Mouse (Mus musculus) regulatory T cell (primary cell): ENCODE data around the gene 4930564D02Rik.

Experiments
- in situ Hi-C: fragments of 300-600 bp; cut with MboI, MseI; formaldehyde crosslinking; loops from one replicate; pipeline ENCODE4 v1.15.1; 2025; ENCODE audit warnings: high pct_unique_total_duplicates

The 4930564D02Rik gene

GRCm38 (mm10) chr3:105058627-105059513 lies 7.8 kb upstream of the 4930564D02Rik start:
- in situ Hi-C loops = loop anchor here (5.0 kb wide), 1 partner anchor 277 kb away; the partner anchor contains the start of genes Fam19a3 and Ppm1j

GRCm38 (mm10) chr3:105059911-105060310 lies 6.7 kb upstream of the 4930564D02Rik start:
- in situ Hi-C loops = loop anchor here (5.0 kb wide), 2 partner anchors 68 to 278 kb away; partner anchors contain the start of genes Fam19a3 and Ppm1j

- in situ Hi-C loops = loop anchor here (5.0 kb wide), 1 partner anchor 69 kb away; no protein-coding TSS in a partner anchor
Observed at GRCm38 (mm10) chr3:105060992-105061391, 5.7 kb upstream of the 4930564D02Rik start.

DNA sequence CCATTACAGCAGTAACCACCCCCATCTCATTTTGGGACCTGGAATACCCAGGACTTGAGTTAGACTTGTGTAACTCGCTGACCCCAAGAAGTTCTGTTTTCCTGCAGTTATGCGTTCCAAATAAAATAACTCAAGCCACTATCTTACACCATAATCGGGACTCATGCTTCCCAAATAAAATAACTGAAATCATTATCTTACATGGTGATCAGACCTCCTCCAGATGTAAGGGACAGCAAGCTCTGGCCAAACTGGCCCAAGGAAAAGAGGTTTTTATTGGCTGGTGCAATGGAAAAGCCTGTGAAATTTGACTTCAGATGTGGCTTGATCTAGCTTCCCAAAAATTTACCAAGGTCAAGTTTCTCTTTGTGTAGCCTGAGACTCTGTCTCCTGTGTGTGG lies 5.1 kb upstream of the 4930564D02Rik start:
- in situ Hi-C loops = loop anchor here (5.0 kb wide), 1 partner anchor 69 kb away; no protein-coding TSS in a partner anchor

- in situ Hi-C loops = loop anchor here (5.0 kb wide), 1 partner anchor 70 kb away; no protein-coding TSS in a partner anchor
Observed at GRCm38 (mm10) chr3:105061991-105062390, 4.7 kb upstream of the 4930564D02Rik start.

DNA sequence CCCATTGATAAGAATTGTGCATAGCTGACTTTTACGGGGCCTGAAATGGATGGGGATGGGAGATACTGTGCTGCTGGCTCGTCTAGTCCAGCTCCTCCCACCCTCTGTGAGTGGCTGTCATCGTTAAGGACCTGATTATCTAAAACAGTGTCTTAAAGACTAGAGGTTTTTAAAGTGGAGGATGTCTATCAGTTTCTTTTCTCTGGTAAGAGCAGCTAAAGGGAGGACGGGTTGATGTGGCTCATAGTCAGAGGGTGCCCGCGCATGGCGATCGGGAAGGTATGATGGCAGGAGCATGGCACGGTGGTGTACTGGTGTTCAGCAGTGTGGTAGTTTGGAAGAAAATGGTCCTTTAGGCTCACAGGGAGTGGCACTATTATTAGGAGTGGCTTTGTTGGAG lies 4.0 kb upstream of the 4930564D02Rik start:
- in situ Hi-C loops = loop anchor here (5.0 kb wide), 1 partner anchor 70 kb away; no protein-coding TSS in a partner anchor

GRCm38 (mm10) chr3:105070553-105070952 lies 3.9 kb downstream of the 4930564D02Rik start:
- in situ Hi-C loops = no loop called here

- in situ Hi-C loops = no loop called here
Observed at GRCm38 (mm10) chr3:105071251-105071650, 4.6 kb downstream of the 4930564D02Rik start.

- in situ Hi-C loops = no loop called here
Observed at GRCm38 (mm10) chr3:105072536-105072935, 5.9 kb downstream of the 4930564D02Rik start.

DNA sequence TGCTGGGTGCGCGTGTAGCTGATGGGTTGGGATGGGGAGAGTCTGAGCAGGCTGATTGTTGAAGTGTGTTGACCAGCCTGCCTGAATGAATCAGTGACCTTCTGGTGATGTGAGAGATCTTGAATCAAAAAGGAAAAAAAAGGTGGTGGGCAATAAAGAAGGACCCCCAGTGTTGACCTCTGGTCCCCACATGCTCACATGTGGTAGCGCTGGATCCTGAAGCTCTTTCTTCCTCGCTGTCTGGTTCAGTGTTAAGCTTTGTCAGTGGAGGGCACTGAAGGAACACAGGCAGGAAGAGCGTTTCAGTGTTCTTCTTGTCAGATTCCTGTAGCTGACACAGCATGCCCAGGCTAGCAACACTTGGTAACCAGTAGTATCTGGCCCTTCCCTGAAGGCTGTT lies 9.2 kb downstream of the 4930564D02Rik start:
- in situ Hi-C loops = no loop called here

DNA sequence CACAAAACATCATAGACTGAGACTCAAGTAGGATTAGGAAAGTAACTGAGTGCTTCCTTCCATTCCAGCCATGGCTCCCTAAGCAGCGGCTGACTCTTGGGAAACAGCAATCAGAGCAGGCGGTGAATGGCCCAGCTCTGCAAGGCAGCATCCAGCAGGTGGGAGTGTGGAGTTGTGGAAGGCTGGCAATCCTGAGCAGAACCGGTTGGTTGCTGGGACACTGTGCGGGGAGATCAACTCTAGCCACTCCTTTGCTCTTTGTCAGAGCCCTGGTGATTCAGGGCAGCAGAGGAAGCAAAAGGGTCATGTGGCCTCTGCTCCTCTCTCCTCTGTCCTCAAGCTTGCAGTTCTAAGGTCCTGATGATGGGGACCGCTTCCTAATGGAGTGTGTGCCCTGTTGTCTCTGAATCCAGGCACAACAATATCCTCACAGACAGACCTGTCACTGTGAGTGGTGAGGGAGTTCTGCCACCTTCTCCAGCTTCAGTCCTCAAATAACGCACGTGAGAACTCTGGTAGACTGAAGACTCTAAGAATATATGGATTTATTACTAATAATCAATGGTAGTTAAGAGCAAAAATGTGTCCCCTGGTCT lies 11.7 kb downstream of the 4930564D02Rik start:
- in situ Hi-C loops = no loop called here

DNA sequence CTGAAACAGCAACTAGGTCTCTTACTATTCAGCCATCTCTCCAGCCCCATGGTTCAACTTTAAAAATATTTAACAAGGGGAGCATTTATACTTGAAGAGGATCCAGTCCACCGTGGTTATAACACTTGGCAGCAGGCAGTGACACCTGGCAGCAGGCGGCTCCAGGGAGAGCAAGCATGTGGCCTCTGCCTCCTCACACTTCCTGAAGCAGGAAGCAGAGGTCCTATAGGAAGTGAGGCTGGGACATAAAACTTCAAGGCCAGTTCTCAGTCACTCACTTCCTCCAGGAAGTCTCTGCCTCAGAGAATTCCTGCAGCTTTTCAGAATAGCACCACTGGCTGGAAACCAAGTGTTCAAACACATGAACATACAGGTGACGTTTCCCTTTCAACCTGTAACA lies 20.7 kb downstream of the 4930564D02Rik start:
- in situ Hi-C loops = no loop called here

GRCm38 (mm10) chr3:105088638-105089037 lies 22.0 kb downstream of the 4930564D02Rik start:
- in situ Hi-C loops = no loop called here

DNA sequence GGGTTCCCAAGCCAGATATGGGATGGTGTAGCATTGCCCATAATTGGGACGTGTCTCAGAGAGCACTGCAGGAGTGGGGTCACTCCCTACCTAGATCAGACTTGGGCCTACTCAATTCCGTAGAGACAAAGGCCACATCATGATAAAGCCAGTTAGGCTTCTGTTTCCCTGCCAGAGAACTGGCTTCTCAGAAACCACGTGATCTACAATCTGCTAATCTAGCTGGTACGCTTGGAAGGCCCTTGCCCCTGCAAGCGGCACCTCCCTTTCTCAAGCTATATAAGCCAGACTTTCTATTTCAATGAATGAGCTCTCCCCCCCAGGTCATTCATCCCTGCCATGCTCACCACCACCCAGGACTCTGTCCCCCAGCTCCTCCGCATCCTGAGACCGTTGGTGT lies 23.5 kb downstream of the 4930564D02Rik start:
- in situ Hi-C loops = no loop called here

- in situ Hi-C loops = no loop called here
Observed at GRCm38 (mm10) chr3:105090981-105091380, 24.3 kb downstream of the 4930564D02Rik start.

DNA sequence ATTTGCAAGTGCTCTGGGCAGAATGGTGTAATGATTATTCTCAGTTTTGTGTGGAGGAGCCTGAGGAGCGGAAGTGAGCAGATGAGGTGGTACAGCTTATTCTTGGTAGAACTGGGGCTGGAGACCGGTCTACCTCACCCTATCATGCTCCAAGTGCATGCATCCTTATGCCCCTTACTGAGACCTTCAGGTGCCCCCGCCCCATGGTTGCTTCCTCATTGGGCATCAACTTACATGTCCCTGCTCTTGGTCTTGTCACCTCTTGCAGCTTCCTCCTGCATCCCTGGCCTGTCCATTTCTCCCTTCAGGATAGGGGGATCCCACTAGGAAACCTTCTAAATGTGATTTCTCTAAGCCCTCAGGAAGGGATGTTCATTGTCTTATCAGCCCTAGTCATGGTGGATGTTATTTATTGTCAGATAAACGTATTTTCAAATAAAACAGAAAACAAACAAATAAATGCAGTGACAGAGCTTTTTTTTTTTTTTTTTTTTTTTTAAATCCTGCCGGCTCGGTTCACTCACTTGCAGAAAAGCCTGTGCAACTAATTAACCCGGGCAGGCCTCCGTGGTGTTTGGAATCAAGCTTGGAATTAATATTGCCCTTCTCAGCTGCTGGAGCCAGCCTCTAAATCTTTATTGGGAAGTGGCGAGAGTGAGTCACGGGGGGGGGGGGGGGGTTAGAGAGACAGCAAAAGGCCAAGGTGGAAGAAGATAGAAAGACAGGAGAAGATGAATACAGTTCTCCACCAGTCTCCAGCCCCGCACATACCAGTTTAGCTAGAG lies 26.3 kb downstream of the 4930564D02Rik start:
- in situ Hi-C loops = no loop called here

GRCm38 (mm10) chr3:105094448-105094847 lies 27.8 kb downstream of the 4930564D02Rik start:
- in situ Hi-C loops = no loop called here

DNA sequence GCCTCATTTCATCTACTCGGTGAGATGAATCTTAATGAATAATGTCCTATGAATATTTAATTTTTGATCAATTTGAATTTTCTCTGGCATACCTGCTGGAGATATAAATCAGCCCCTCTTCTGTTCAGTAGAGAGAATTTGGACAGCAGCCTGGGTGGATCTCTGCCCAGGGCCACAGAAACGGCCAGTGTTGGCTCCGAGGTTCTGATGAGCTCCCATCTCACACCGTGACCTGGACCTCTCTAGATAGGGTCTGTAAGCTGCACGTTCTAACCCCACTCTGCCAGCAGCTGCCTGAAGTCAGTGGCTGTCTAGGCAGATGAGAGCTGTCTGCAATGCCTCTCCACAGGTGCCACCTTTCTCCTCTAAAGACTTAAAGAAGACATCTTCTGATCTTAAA lies 28.4 kb downstream of the 4930564D02Rik start:
- in situ Hi-C loops = loop anchor here (5.0 kb wide), 1 partner anchor 47 kb away; no protein-coding TSS in a partner anchor

GRCm38 (mm10) chr3:105097581-105097980 lies 30.9 kb downstream of the 4930564D02Rik start:
- in situ Hi-C loops = loop anchor here (5.0 kb wide), 1 partner anchor 45 kb away; no protein-coding TSS in a partner anchor

DNA sequence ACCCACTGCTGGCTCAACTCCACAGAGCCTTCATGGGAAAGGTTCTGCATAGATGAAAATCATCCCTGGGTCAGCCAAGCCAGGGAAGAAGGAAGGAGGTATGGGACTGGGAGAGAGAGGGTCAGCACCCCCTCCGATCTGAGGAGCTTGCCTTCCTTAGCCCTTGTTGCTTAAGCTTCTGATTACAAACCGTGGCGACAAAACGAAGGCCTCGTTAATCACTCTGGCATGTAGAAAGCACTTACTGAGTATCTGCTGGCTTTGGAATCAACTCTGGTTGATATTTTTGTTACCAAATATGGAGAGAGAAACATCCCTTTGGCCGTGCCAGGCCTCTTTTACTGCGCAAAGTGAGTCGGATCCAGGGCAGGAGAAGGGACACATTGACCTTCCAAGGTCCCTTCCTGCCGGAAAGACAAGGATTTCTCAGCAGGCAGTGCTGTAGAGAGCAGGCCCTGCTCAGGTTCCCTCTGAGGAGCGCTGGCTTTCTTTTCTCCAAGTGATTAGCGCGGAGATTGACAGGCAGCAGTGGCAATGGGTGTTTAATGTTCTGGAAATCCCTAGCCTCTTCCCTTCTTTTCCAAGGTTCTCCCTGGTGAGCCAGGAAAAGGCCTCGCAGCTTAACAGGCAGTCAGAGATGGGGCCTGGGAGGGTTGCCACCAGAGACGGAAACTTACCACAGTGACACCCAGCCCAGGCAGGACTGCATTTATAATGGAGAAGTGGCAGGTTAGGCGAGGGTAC lies 33.1 kb downstream of the 4930564D02Rik start:
- in situ Hi-C loops = loop anchor here (5.0 kb wide), 1 partner anchor 43 kb away; no protein-coding TSS in a partner anchor

GRCm38 (mm10) chr3:105100270-105100589 lies 33.6 kb downstream of the 4930564D02Rik start:
- in situ Hi-C loops = no loop called here
